Mouse (Mus musculus): Measurements from ENCODE around the gene Flrt2. TPM values are rescaled to one million over a fixed set of nuclear protein-coding genes. Genes with fewer than 3 reads are reported as not detected.

Flrt2 gene
- total and polyA plus RNA-seq, 3 experiments = not detected

DNA sequence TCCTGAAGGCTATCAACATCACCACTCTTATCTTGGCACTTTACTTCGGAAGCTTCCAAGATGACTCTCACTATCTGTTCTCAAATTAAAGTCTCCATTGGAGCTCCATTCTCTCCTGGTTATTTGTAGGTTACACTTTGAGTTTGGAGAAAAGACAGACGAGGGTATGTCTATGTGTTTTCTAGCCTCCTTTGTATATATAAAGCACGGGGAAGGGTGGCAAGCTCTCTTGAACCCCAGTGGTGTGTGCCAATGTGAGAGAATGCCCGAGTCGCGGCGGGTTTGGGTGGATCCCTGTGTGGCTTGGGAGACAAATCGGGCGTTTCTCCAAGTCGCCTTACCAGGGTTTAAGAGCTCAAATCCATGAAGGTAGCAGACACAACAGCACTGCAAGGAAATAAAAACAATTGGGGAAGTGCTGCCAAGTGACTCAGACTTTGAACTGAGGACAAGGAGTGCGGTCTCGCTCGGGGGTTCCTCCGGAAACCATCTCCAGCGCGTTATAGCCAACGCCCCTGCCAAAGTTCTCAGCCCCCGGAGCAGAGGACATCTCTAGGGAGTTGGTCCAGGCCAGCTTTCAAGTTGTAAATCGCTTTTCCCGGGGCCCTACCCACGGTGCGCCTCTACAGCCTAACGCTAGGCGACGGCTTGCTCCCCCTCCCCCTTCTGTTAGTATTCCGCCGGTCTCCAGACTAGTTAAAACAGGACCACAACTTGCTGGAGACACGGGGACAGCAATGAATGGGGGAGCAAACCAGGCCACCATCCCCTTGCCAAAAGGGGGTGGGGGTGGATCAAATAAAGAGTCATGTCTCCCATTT lies 1.8 kb downstream of the Flrt2 start:
- Histone ChIP-seq H3K79me2 (replicated peaks; ENCODE audit: control insufficient read depth, extremely low read depth, insufficient read depth, poor library complexity, severe bottlenecking) (no peaks in the 10 kb centered on the region), H3K36me3 (replicated peaks in 1 of 2; ENCODE audit: control insufficient read depth in 1 of 2, insufficient read depth in 1 of 2, low read length in 1 of 2) (no peaks in the 10 kb centered on the region), H3K4me1 (ENCODE audit: control insufficient read depth in 1 of 2, insufficient read depth in 2 of 2) (no peaks in the 10 kb centered on the region), H3K4me2 (ENCODE audit: insufficient read depth, low read depth, poor library complexity, severe bottlenecking) (no peak overlapping the region), H3K4me3 (replicated peaks in 1 of 3; ENCODE audit: low read depth in 2 of 3, low read length in 2 of 3, poor library complexity in 1 of 3) (no peak overlapping the region), H3K27me3 (replicated peaks) (no peaks in the 10 kb centered on the region), H3K9me3 (replicated peaks; ENCODE audit: low read length) (peaks cover 72% of the 10 kb centered on the region), H3K9ac (ENCODE audit: insufficient read depth, low read depth) (no peak overlapping the region), H3K27ac (ENCODE audit: insufficient read depth, low read depth) (no peak overlapping the region)
- in situ Hi-C loops (cut with MboI; ENCODE audit: low pct_ligation_motif_present, low pct_unique_long_range_greater_than_20kb, low sequenced_read_pairs) = no loop called here
- no peak for DNase-seq (ENCODE audit: extremely low read depth)
- dilution Hi-C loops (cut with MboI; ENCODE audit: extremely low pct_ligation_motif_present, extremely low pct_unique_long_range_greater_than_20kb, low sequenced_read_pairs) = no loop called here
- TF ChIP-seq POLR2AphosphoS2 (IDR thresholded peaks at IDR 0.05; ENCODE audit: low read depth, low read length) (no peak), E2F4 (IDR thresholded peaks at IDR 0.05; ENCODE audit: insufficient replicate concordance, low read depth, low read length) (no peak), MAX (IDR thresholded peaks at IDR 0.05; ENCODE audit: low read length) (no peak), ZNF384 (IDR thresholded peaks at IDR 0.05; ENCODE audit: low read depth, low read length) (no peak), GABPA (IDR thresholded peaks at IDR 0.05; ENCODE audit: insufficient replicate concordance, low read depth, low read length) (no peak), SMC3 (IDR thresholded peaks at IDR 0.05; ENCODE audit: low read depth, low read length) (no peak), MXI1 (IDR thresholded peaks at IDR 0.05; ENCODE audit: low read depth, low read length) (no peak), MAFK (IDR thresholded peaks at IDR 0.05; ENCODE audit: insufficient replicate concordance, low read length) (no peak), MAZ (IDR thresholded peaks at IDR 0.05; ENCODE audit: low read depth, low read length) (no peak), ETS1 (conservative IDR thresholded peaks at IDR 0.05; ENCODE audit: low read depth, low read length) (no peak), ZKSCAN1 (IDR thresholded peaks at IDR 0.05; ENCODE audit: borderline replicate concordance, low read depth, low read length) (no peak), UBTF (IDR thresholded peaks at IDR 0.05; ENCODE audit: low read depth, low read length) (no peak), IRF4 (IDR thresholded peaks at IDR 0.05; ENCODE audit: low read depth, low read length) (no peak), KAT2A (IDR thresholded peaks at IDR 0.05; ENCODE audit: insufficient replicate concordance, low read length) (no peak)

DNA sequence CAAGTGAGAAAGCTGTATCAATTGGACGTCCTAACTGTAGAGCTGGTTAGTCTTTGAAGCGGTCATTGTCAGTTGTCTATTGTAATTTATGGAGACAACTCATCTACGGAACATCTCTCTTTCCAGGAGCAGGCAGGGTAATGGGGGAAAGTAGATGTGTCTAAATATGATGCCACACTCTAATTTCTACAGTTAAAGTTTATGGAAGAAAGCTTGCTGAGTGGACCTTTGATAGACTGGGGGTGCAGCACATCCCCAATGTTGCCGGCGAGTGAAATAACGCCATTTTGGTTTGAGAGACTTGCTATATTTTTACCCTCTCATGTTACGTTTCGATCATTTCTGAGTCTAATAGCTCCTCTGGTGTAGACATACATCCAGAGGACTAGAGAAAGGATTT lies 2.5 kb downstream of the Flrt2 start:
- no peak for DNase-seq (ENCODE audit: extremely low read depth)
- H3K79me2 ChIP-seq (replicated peaks; ENCODE audit: control insufficient read depth, extremely low read depth, insufficient read depth, poor library complexity, severe bottlenecking) = no peaks in the 10 kb centered on the region
- H3K9ac ChIP-seq (ENCODE audit: insufficient read depth, low read depth) = no peak overlapping the region
- peaks cover 70% of the 10 kb centered on the region for H3K9me3 ChIP-seq (replicated peaks; ENCODE audit: low read length)
- H3K4me2 ChIP-seq (ENCODE audit: insufficient read depth, low read depth, poor library complexity, severe bottlenecking) = no peak overlapping the region
- no peaks in the 10 kb centered on the region for H3K4me1 ChIP-seq (ENCODE audit: control insufficient read depth in 1 of 2, insufficient read depth in 2 of 2)
- H3K27me3 ChIP-seq (replicated peaks) = no peaks in the 10 kb centered on the region
- dilution Hi-C loops (cut with MboI; ENCODE audit: extremely low pct_ligation_motif_present, extremely low pct_unique_long_range_greater_than_20kb, low sequenced_read_pairs) (no loop called here), in situ Hi-C loops (cut with MboI; ENCODE audit: low pct_ligation_motif_present, low pct_unique_long_range_greater_than_20kb, low sequenced_read_pairs) (no loop called here)
- no peak overlapping the region for H3K27ac ChIP-seq (ENCODE audit: insufficient read depth, low read depth)
- TF ChIP-seq ELF1 (IDR thresholded peaks at IDR 0.05; ENCODE audit: low read depth, low read length) (no peak), NRF1 (IDR thresholded peaks at IDR 0.05; ENCODE audit: low read depth, low read length) (no peak), TBP (conservative IDR thresholded peaks at IDR 0.05; ENCODE audit: low read depth, low read length) (no peak), TCF12 (IDR thresholded peaks at IDR 0.05; ENCODE audit: low read depth, low read length) (no peak), POLR2AphosphoS2 (IDR thresholded peaks at IDR 0.05; ENCODE audit: low read depth, low read length) (no peak), RAD21 (IDR thresholded peaks at IDR 0.05; ENCODE audit: low read depth, low read length) (no peak), PAX5 (IDR thresholded peaks at IDR 0.05; ENCODE audit: low read length) (no peak), GABPA (IDR thresholded peaks at IDR 0.05; ENCODE audit: insufficient replicate concordance, low read depth, low read length) (no peak), RCOR1 (conservative IDR thresholded peaks at IDR 0.05; ENCODE audit: low read depth, low read length) (no peak), MYC (IDR thresholded peaks at IDR 0.05; ENCODE audit: low read depth, low read length) (no peak), MAX (IDR thresholded peaks at IDR 0.05; ENCODE audit: low read length) (no peak)
- H3K4me3 ChIP-seq (replicated peaks in 1 of 3; ENCODE audit: low read depth in 2 of 3, low read length in 2 of 3, poor library complexity in 1 of 3) = no peak overlapping the region
- H3K36me3 ChIP-seq (replicated peaks in 1 of 2; ENCODE audit: control insufficient read depth in 1 of 2, insufficient read depth in 1 of 2, low read length in 1 of 2) = no peaks in the 10 kb centered on the region
